Mouse (Mus musculus): ENCODE data around the gene Ppp1r16b.
"Not testable (repeated sequence)": the region's sequence is repeated elsewhere in the genome, so short reads cannot be mapped to it uniquely, and the experiment has no call there.

Gene Ppp1r16b

DNA sequence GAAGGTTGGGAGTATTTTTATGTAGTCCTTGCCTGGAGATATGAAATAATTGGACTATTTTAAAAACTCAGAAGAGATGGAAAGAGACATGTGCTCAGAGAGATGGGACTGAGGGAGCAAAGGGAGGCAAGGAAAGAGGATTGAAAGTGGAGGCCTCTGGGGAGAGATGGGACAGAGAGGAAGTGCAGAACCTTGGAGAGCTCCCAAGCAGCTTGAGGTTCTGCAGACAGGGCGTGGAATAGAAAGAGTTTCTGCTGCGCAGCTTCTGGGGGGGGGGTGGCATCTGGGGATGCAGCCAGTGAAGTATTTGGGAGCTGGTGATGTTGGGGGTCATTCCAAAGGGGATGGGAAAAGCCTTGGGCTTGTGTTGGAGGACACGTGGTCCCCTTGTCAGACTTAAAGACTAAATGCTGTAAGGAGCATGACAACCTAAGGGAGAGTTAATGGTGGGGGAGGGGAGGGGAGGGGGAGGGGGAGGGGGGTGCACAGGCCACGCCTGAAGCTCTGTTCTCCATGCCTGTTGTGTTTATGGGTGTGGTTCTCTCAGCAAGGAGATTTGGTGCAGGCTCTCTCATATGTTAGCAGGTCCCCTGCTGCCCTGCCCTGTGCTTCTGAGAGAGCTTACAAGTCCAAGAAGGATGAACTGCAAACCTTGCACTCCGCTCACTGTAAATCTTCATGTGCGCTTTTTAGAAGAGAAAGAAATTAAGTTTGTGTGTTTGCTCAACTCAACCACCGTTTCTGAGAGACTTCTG lies 63.0 kb downstream of the Ppp1r16b start:
- DNase-seq: no peak

DNA sequence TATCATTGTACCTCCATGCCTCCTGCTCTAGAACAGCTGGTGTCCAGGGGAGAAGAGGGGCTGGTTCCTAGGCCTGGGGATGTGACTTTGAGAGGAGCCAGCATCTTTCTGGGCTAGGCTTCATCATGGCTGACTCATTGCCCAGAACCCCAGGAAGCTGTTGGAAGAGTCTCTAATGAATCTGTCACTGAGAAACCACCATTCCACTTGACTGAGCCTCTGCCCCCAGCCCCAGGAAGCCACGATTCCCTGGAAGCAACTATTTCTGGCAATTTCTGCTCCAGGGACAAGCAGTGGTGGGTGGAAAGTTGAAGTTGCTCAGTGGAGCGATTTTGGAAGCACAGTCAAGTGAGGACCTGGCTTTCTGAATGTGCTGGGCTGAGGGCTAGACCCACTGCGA lies 65.7 kb downstream of the Ppp1r16b start:
- DNase-seq: no peak

DNA sequence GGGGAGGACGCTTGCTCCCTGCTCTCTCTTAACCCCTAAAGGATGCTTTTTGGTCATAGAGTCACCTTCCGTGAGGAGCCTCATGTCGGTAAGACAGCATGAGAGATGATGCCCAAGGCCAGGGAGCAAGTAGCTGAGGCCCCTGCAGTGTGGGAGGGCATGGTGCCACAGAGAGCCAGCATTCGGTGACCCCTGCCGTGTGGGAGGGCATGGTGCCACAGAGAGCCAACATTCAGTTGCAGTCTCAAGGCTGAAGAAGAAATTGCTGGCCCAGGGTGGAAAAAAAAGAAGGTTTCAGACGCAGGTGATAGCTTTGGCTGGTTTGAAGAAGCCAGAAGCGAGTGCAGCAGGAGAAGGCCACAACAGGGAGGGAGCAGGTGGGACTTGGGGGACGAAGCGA lies 67.3 kb downstream of the Ppp1r16b start:
- DNase-seq: no peak

DNA sequence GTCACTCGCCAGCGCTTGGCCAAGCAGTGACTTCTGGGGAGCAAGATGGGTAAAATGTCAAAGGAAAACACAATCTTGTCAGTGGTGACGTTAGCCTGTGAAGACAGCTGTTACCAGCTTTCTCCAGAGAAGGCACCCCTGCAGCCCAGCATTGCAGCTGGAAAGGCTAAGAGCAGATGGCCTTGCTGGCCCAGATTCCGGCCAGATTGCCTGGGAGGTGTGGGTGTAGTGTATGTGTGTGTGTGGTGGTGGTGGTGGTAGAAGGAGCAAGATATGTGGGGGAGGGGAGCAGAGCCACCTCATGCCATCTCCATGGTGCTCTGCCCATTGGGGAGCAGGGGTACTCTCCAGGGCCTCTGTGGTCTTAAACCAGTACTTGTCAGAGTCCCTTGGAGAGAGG lies 67.9 kb downstream of the Ppp1r16b start:
- no peak for DNase-seq

DNA sequence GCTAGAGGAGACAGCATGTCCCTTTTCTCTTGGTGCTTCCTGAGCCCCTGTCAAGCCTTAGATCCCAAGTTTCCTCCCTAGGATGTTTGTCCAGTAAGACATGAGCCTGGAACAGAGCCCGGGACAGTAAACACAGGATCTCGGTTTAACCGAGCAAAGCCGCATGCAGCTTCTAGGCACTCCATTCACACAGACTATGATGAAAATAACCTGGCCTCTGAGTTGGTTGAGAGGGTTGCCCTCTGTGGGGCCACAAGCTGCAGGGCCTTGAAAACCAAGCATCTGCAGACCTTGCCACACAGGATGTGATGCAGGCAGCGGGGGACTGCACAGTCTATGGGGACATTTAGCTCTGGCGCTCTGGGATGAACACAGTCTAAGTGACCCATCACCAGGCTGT lies 68.7 kb downstream of the Ppp1r16b start:
- DNase-seq: peak; percentile 94

DNA sequence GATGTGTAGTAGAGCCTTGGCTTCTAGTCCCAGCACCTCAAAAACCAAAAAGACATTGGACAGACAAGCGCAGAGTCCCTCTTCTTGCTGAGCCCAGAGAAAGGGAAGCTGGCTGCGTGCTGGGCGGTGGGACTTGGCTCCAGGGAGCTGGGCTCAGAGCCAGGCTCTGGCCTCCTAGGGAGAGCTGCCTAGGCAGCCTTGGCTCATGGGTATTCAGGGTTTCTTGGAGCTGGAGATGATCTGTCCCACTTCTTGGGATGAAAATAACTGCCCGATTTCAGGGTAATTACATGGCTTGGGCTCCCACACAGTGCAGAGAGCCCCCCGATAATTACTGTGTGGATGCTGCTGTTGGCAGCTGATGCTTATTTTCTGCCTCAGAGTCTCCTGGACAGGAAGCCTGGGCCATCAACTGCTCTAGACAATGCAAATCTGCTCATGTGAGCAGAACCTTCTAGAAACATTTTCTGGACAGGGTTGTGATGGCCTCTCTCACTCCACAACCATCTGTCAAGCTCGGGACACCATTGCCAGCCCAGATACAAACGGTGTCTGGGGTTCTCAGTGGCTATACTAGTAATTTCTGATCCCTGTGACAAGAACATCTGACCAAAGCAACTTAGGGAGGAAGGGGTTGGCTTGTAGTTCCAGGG lies 69.4 kb downstream of the Ppp1r16b start:
- DNase-seq: peak; percentile 97

DNA sequence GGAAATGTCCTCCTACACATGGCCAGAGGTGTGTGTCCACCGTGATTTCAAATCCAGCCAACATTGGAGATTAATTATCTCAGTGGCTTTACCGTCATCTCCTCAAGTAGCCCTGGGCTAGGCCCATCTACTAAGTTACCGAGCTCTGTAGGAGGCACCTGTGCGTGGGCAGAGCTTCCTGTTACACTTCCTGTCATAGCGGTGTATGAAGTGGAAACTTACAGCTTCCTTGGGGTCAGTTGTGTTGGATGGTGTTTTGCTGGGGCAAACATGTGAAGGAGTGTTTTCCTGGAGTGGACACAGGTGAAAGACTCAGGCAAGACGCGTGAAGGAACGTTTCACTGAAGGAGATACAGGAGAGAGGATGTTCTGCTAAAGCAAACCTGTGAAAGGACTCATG lies 70.1 kb downstream of the Ppp1r16b start:
- DNase-seq: peak; percentile 94

DNA sequence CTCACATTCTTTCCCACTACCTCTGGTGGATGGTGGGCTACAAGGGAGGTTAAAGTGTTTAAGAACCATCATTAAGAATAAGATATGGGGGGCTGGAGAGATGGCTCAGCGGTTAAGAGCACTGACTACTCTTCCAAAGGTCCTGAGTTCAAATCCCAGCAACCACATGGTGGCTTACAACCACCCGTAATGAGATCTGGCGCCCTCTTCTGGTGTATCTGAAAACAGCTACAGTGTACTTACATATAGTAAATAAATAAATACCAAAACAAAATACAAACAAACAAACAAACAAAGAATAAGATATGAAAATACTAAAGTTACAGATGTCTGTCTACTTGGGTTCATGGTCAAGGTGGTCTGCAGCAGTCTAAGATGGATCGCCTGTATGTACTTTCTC lies 71.0 kb downstream of the Ppp1r16b start:
- DNase-seq: not testable (repeated sequence)

DNA sequence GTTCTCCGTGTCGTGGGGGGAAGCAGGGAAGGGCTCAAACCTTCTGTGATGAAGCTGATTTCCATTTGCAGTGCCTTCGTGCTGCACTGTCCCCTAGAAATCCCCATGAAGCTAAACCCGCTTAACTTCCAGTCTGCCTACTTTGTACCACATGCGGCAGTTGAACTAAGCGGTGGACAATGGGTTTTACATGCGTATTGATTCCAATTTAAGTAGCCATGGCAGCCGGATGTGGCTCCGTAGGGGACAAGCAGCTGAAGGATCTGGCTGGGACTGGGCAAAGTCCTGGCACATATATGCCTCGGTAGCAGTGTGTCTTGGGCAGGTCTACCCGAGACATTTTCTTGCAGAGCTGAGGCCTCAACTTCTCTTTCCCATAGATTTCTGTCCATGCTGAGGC lies 73.4 kb downstream of the Ppp1r16b start:
- no peak for DNase-seq

DNA sequence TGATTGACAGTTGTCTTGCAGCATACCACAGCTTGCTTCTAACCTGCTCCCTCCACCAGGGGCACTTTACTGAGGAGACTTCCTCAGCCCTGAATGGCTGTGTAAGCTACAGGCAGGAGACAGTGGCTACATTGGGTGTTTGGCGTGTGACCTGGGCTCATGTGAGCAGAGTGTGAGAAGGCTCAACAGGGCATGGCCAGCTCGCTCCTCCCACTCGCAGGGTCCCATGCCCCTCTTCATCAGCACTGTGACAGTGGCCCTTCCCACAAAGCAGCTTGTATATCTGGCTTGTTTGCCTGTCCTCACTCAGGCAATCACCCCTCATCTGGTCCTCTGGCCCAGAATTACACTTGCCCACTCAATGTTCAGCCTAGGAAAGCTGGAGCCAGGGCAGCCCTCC lies 73.9 kb downstream of the Ppp1r16b start:
- no peak for DNase-seq

DNA sequence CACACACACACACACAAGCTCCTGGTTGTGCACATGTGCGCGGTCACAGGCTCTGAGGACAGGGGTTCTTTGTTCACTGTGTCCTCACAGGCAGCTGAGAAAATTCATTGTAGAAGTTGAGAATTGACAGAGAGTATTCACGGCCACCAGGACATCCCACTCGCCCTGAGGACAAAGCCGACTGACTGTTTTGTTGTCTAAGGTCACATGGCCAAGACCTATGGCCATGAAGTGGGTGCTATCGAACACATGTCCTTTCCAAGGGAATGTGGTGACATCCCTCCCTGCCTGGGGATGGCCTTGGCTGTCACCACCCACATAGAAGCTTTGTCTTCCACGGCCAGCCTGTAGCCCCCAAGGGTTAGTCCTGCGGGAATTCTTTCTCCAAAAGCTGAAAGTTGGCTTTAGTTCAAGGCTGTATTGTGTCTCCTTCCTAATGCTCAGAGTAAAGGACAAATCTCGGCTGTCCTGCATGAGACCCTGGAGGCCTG lies 75.9 kb downstream of the Ppp1r16b start:
- DNase-seq: no peak

DNA sequence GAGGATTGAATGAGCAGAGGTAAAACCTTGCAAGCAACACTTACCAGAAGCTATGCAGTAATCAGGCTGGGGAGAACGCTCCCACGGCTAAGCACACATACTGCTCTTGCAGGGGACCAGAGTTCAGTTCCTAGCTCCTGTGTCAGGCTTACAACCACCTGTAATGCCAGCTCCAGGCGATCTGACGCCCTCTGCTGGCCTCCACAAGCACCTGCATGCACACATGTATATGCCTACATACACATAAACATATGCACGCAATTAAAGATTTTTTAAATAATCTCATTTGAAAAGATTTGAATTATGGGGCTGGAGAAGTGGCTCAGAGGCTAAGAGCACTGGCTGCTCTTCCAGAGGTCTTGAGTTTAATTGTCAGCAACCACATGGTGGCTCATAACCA lies 77.2 kb downstream of the Ppp1r16b start:
- no peak for DNase-seq

DNA sequence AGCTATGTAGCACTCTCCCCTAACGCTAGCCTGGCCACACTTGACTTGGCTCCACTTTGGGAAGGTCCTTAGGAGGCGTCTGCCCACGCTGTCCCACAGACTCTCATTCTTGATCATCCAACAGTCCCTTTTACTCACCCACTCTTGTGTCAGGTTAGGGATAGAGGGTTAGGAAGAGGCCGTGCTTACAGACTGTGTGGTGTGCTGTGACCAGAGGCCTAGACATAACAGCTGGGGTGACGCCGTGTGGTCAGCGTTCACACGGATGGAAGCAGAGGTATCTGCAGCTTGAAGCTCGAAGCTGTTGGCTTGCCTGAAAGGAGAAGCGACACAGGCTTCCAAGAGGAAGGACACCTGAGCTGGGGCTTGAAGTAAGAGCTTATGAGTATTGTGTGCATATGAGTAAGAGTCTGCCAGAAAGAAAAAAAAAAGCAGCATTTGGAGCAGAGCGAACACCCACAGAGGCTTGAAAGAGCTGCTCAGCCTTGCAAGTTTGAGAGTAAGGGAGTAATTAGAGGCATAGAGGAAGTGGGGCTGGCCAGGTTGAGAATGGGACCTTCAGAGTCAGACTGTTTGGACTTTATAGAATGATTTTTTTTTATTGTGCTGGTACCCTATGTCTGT lies 78.4 kb downstream of the Ppp1r16b start:
- DNase-seq: no peak

DNA sequence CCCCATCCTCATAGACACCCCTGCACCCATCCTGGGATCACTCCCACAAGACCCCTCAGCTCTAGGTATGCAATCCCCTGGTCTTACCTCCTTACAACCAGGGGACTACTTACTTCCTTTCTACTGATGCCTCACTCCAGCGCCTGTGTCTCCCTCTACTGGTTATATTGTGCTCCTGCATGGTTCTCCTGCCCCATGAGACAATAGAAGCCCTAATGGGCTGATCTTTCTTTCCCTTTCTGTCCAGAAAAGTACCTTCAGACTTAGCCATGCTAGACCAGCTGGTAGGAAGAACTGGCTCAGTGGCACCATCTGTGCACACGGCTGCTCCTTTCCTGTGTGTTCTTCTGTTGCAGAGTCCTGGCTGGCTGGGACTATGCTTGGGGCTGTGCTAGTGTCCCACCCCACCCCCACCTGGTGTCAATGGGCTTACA lies 79.9 kb downstream of the Ppp1r16b start:
- DNase-seq: peak; percentile 91

DNA sequence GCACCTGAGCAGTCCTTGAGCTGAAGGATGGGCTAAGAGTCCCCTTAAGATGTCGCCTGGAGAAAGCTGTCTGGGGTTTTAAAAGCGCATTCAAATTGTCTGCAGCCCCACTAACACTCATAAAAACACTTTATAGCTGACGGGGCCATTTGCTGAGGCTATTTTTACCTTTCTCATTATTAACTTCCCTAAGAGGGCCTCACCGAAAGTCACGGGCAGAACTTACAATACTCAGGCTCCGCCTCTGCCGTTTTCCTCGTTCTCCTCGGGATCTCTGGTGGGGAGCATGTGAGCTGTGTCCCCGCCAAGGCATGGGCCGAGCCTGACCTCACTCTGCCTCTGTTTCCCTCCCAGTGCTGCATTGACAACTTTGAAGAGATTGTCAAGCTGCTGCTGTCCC lies 81.0 kb downstream of the Ppp1r16b start:
- no peak for DNase-seq

DNA sequence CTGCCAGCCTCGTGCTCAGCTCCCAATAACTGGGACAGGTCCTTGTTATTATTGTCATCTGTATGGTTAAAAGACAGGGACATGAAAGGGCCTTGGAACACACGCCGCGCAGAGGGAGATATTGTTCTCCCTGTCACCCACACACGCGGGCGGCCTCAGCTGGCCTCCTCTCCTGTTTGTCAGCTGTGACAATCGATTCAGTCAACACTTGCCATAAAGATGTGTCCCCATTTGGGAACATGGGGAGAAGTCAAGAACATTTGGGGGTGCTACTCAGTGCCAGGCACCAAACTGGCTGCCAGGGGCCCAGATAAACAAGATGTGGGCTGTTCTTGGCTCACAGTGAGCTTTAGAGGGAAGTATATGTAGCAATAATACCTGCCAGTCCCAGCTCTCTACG lies 84.2 kb downstream of the Ppp1r16b start:
- no peak for DNase-seq

DNA sequence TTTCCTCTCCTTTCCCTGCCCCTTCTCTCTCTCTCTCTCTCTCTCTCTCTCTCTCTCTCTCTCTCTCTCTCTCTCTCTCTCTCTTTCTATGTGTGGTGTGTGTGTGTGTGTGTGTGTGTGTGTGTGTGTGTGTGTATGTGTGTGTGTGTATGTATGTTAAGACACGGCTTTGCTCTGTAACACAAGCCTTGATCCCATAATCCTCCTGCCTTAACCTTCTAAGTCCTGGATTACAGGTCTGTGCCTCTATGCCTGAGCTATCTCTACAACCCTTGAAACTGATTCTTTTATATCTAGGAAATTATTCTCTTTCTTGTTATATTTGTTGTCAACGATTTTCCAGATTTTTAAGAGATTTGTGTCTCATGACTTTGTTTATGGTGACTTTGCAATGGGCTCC lies 95.0 kb downstream of the Ppp1r16b start:
- no peak for DNase-seq

DNA sequence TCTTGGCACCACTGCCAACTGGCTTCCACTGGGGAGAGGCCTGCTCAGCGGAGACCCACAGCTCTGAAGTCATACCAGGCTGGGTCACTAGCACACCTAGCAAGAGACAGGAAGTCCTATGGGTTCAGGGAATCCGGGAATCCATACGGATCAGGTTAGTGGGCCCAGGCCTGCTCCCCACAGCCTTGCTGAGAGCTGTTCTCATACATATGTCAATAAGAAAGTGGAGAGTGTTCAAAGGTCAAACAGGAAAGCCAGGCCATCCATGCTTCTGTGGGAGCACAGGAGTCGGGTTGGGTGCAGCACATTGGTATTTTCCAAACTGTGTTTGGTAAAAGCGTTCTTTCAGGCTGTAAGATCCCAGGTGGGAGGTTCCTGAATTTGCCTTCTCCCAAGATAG lies 97.1 kb downstream of the Ppp1r16b start:
- no peak for DNase-seq

DNA sequence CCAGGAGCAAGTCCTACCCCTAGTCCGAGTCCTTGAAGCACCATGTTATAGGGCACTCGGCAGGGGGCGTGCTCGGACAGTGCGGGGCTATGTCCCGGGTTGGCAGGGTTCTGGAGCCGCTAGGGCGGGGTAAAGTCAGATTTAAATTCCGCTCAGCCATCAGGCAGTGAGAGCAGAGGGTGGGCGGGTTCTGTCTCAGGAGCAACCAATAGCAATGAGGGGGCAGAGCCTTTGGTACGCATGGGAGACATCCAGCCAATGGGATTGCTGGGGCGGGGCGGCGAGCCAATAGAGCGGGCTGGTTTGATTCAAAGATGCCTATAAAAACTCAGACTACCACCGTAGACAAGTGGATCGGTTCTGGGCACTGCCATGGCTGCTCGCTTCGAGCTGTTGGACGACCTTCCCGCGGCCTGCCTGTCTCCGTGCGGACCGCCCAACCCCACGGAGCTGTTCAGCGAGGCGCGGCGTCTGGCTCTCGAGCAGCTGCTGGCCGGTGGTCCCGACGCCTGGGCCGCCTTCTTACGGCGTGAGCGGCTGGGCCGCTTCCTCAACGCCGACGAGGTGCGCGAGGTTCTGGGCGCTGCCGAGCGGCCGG lies 102.6 kb downstream of the Ppp1r16b start, which contains the start of gene Fam83d:
TSS of gene Fam83d (plus strand) at position 352 of the 598 bp plus-strand sequence.
- DNase-seq: peak; percentile 100

DNA sequence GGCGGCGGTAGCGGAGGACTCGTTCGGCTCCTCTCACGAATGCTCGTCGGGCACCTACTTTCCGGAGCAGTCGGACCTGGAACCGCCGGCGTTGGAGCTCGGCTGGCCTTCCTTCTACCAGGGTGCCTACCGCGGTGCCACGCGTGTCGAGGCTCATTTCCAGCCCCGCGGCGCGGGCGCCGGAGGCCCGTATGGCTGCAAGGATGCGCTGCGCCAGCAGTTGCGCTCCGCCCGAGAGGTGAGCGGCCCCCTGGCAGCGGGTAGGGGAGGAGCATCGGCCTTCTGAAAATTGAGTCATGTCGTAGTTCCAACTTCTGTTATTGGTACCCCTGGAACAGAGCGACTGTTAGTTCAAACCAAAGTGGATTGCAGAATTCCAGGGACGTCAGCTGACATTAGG lies 103.2 kb downstream of the Ppp1r16b start:
- no peak for DNase-seq

DNA sequence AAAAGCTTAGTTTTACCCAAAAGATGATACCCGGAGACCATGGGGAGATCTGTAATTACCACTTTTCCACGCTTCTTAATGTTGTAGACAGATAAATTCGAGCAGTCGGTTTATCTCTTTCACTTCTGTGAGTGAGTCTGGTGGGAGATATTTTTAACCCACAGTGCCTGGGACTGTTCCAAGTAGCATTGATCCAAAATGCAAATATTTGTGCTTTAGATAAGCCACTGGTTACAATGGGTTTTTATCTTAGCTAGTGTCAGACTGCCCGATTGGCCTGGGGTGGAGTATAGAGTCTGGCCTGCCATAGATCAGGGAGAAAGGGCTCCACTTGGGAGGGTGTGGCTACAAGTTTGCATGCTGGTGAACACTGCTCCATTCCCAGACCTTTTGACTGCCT lies 103.6 kb downstream of the Ppp1r16b start:
- no peak for DNase-seq

DNA sequence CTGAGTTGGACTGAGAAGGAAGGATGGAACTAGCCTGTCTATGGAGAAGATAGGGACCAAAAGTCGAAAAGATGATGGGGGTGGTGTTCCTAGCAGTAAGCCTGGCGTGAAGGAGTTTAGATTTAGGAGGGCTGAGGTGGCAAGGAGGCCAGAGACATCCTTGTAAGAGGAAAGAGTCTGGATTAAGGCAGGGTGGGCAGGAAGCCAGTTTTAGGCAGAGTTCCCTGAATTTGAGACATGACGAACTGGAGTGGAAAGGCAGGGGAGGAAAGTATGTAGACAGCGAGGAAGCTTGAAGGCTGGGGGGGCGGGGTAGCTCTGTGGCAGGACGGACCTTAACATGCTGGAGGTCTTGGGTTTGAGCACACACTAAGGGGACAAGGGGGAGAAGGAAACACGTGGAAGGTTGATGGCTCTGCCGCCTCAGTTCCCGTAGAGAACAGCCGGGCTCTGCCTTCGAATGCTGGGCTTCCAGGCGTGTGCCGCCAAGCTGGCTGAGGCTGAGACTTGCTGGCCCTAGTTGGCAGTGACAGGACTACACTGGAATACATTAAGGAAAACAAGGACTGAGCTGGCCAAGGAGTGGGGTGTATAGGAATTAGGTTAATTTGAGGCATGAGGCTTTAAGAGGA lies 105.0 kb downstream of the Ppp1r16b start:
- DNase-seq: no peak

Measured in heart, adult 11 months (tissue).